Mouse (Mus musculus) mouse trophoblast stem cell (cell line): ENCODE data around the gene Foxp1.

Experiments used
- in situ Hi-C, 2 experiments: fragments of 300-500 bp; cut with MseI, MboI; formaldehyde crosslinking; loops; 2 replicates in 1 of 2; 3 replicates in 1 of 2; pipeline ENCODE4 v1.15.1; 2025

The Foxp1 gene

DNA sequence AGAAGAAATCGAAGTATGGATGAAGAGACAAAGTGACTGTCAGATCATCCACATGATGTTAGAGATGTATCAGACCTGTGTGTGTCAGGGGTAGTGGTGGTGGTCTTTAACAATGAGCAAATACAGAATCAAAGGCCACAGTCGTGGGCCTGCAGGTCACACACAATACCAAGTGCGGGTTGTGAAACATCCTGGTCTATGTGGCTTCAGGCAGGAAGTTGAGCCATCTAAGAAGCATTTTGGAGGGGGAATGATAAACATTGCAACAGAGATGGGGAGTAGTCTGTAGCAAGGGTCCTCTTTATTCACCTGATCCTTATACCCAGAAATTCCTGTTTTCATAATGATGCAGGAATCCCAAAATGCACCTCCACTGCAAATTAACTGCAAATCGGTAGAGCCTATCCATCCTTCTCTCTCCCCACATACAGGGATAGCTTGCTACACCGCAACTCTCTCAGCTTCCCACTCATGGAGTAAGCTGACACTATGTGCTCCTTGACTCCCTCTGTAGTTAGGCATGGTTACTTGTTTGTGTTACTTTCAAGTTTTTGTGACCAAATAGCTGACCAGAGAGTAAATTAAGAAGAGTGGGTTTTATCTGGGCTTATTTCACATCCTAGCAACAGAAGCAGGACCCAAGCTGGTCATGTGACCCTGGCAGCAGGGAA lies 310.7 kb downstream of the Foxp1 start:
- in situ Hi-C loops, result no loop called here

DNA sequence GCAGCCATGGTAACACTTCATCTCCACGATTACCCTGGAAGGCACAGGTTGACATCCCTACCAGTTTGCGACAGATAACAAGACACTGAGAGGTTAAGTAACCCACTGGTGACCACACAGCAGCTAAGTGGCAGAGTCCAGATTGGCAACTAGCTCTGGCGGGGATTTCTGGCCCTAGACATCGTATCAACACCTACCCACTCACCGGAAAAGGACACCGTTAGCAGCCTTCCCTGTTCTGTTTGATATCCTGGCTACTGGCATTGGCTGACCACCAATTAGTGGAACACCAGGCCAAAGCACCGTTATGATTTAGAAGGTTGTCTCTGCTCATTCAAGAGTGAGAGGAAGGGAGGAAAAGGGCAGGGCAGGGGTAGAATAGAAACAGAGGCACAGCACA lies 312.4 kb downstream of the Foxp1 start:
- in situ Hi-C loops, result no loop called here

GRCm38 (mm10) chr6:99207226-99207885 lies 315.2 kb downstream of the Foxp1 start:
- in situ Hi-C loops, result no loop called here

DNA sequence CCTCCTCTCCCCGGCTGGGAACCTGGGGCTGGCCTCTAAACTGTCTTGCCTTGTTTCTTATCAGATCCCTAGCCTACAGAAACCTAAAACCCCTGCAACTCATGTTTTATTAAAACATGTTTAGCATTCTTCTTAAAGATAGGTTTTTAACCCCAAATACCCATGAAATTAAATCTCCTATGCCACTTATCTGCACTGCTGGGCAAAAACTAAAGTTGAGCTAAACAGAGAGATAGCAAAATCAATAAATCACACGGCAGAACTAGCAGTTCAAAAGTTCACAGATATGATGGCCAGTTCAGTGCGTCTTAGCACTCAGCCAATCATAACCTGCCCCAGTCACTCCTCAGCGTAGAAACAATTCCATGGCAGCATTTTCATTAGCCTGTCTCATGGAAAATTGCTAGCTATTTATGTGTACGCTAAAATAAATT lies 316.1 kb downstream of the Foxp1 start:
- in situ Hi-C loops, result no loop called here

DNA sequence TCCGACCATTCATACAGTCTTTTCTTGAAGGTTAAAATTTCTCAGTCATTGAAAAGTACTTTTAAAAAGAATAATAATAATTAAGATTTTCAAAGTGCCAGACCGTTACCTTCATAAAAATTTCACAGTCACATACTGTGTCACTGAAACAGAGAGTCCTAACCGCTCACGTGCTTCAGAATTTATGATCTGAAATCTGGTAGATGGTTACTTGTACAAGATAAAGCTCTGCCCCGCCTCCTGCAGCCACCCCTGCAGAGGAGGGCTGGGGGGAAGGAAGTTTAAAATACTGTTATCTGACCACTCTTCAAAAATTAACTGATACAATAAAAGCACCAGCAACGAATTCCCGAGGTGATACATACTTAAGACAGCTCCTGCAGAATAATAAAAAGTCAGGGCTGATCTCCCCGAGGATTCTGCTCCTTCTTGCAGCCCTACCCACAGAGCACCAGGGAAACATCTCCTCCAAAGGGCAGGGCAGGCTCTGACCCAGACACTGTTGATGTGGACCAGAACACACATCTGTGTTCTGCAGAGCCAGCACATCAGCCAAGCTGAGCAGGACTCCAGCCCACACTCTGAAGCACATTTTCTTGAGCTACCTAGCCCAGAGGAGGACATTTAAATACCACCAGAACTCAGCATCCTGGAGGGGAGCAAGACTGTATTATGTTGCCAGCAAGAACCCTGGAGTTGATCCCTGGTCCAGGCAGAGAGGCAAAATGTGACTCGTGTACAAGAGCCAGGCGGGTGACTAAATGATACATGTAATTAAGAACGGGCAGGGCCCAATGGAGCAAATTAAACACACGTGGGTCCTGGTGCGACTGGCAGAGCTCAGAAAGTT lies 316.7 kb downstream of the Foxp1 start:
- in situ Hi-C loops, result no loop called here

GRCm38 (mm10) chr6:99204780-99205586 lies 317.5 kb downstream of the Foxp1 start:
- in situ Hi-C loops, result no loop called here

DNA sequence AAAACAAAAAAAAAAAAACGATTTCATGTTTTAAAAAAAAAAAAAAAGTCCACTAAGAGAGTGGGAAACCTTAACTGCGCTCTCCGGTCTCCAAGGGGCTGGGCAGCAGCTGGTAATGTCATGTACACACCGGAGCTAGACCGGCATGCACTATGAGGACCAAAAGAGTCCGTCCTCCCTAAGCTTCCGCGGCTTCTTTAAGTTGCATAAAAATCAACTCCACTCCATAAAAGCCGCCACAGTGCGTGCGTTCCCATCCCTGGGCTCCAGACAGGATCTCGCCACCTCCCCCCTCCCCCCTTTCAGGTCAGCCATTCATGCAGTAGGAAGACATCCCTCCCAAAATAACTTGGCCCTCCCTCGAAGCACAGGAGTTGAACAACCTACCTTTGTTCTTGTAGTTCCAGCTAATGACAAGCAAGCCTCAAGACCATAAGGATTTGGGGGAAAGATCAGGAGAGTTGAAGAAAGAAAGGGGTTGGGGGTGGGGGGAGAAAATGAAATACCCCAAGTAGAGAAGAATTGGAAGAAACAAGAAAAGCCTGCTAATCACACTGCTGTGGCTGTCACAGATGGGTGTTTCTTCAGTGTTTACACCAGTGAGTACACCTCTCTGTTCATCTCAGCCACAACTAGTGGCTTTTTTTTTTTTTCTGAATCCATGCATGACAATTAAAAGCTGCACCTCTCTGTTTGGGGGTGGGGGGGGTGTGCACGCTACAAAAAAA lies 318.3 kb downstream of the Foxp1 start:
- in situ Hi-C loops, result no loop called here

DNA sequence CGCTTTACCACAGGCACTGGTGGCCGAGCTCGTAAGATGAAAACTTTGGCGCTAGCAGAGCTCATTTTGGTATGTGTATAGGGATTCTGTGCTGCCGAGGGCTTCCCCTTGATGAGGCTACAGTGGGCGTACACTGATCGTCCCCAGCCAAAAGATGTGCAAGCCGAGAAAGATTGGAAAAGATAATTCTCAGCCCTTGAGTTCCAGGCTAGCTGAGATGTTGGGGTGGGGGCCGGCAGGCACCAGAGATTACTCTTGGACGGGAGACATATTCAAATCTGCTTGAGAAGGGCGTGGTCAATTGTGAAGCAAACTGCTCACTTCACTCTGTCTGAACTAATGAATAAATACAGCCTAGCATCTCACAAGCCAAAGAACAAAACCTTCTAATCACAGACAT lies 319.3 kb downstream of the Foxp1 start:
- in situ Hi-C loops, result no loop called here

DNA sequence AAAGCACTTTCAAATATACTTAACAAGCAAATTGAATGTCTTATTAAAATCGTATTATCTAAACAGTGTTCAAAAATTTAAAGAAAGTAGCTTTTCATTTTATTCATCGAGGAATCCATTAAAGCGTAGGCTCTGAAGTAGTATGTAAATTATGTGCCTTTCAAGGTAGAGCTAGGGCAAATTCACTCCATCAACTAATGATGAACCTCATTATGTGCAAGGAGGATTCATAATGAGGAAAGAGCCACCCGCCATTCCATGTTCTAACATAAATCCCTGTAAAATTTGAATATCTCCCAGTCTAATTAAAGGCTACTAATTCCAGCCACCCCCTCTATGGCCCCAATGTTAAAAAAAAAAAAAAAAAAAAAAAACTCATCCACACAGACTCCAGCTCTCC lies 319.7 kb downstream of the Foxp1 start:
- in situ Hi-C loops, result no loop called here

DNA sequence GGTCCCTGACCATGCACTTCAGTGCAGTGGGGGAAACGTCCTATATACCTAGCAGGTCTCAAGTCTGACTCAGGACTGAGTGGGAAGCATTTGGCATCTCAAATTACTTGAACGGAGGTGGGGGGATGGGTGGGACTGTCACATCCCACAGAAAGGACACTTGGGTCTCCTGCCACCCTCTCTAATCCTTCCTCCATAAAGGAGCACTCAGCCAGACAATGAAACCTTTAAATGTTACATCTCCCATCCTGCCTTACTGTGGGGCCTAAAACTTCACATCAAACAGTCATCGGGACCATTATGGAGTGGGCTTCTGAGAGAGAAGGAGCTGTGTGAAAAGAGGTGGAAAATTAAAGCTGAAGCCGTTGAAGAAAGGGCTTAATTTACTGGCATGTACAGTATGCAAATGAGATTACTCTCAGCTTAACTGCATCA lies 321.2 kb downstream of the Foxp1 start:
- in situ Hi-C loops, result no loop called here

- in situ Hi-C loops, result no loop called here
These were observed 321.9 kb downstream of the Foxp1 start for GRCm38 (mm10) chr6:99200656-99201055.

DNA sequence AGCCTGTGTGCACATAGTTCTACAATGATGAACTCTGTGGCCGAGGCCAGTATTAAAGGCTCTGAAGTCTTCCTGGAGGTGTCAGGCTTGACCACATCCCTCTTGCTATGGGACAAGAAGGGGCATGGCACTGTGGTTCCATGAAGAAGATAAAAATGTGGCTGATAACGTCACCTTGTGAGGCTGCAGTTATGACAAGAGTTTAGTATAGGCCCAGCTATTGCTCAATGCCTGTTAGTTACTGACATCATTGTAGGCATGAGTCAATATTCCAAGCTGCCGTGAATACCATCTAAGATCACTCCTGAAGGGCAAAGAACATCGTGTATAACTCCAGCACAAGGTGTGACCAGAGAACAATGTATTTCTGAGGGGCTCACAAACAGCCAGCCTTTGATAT lies 323.2 kb downstream of the Foxp1 start:
- in situ Hi-C loops, result no loop called here

GRCm38 (mm10) chr6:99193697-99194096 lies 328.8 kb downstream of the Foxp1 start:
- in situ Hi-C loops, result no loop called here

GRCm38 (mm10) chr6:99191636-99192137 lies 330.8 kb downstream of the Foxp1 start:
- in situ Hi-C loops, result no loop called here

DNA sequence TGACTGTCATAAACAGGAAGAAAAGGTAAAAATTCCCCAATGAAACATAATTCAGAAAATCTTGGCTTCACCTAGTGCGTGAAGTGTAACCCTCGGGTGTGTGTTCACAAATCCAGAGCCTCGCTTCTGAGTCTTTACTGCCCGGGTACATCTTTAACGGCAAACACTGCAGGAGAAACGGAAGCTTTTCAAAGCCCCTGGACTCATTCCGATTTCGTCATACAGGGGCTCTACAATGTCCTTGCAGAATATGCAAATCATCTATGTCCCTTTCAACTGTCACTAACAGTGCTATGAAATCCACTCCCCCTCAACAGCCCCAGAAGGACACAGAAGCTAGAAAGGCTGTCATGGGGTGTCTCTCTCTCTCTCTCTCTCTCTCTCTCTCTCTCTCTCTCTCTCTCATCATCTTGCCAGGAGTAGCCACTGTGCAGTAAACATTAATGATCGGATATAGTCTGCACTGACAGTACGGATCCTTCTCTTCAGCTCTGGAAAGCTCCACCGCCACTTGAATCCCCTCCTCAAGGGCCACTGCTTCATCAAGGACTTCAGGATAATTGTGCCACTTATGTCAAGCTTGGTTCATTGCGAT lies 331.4 kb downstream of the Foxp1 start:
- in situ Hi-C loops, result no loop called here

DNA sequence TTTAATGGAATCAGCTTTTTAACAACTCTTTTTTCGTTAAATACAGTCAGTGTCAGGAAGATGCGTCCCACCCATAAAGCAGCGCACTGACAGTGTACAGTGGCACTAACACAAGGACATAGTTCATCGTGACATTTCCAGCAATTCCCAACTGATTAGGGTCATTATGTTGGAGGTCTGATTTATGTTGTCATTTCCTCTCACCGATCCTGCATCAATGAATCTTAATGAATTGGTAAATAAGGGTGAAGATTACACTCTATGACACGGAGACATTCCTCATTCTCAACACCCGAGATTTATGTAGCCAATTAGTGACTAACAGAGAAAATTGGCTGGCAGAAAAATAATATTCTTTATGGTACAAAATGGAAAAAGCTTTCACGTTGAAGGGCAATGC lies 332.6 kb downstream of the Foxp1 start:
- in situ Hi-C loops, result no loop called here

DNA sequence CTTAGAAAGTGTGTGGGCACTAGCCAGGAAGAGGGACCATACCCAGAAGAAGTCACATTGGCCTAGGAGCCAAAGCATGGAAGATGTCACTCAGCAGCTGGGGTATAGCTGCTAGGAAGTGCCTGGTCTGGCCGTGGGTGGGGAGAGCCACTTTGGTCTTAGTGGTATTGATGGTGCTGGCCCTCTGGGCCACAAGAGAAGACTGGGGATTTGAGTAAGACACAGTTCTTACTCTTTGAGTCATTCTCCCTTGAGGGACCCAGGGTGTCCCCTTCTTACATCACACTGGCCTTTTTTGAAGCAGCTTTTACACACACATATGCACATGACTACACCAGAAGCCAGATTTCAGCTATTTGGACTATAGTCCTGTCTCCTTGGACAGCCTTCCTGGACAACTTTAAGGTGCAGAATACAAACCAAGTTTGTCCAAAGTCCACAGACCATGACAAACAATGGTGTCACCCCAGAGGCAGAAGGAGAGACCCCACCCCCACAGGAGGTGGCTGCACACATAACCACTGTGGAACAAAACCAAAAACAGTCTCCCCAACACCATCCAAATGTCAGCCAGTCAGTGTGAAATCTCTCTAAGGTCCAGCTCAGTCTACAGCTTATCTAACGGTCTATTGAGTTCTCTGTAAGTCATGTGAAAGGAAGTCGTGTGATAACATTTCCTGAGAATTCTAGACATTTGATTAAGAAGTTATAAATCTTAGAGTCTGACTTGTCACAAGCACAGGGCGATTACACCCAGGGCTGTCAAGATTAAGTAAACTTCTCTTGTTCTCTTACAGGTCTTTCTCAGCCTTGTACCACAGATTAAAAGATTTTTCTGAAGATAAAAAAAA lies 333.9 kb downstream of the Foxp1 start:
- in situ Hi-C loops, result no loop called here

- in situ Hi-C loops, result no loop called here
These were observed 334.6 kb downstream of the Foxp1 start for GRCm38 (mm10) chr6:99187914-99188313.

GRCm38 (mm10) chr6:99187415-99187814 lies 335.1 kb downstream of the Foxp1 start:
- in situ Hi-C loops, result no loop called here
